Mouse (Mus musculus) cerebellum, postnatal 25 days (tissue): ENCODE measurements at regions not wholly inside any gene's neighbourhood (a gene's known extent, or its start where the extent isn't known, plus 50 kb on each side); places are given as distances from the start of the nearest gene placed in this dataset.
A peak's percentile ranks its signal among the peaks of the same experiment; 100 is the strongest.

Experiments
- DNase-seq, 2 experiments: peaks; one replicate each; pipeline ENCODE4 v3.0.0; 2021; ENCODE audit warnings: mixed read lengths in 2 of 2

GRCm38 (mm10) chr4:27130108-27130507, 783.4 kb upstream of the Manea start:
- DNase-seq: no peak

- no peak for DNase-seq
These were observed 771.3 kb upstream of the Manea start for GRCm38 (mm10) chr4:27117978-27118377.

- no peak for DNase-seq
These were observed 770.6 kb upstream of the Manea start for GRCm38 (mm10) chr4:27117075-27117827.

GRCm38 (mm10) chr4:27105436-27105835, 758.7 kb upstream of the Manea start:
- DNase-seq: no peak

- DNase-seq: no peak
These were observed 749.6 kb upstream of the Manea start for GRCm38 (mm10) chr4:27096245-27096644.

- DNase-seq: peak; percentile 53 to 62
These were observed 703.3 kb upstream of the Manea start for GRCm38 (mm10) chr4:27049971-27050370.

GRCm38 (mm10) chr4:27049226-27049625, 702.5 kb upstream of the Manea start:
- DNase-seq: peak; percentile 9 to 38
